Mouse (Mus musculus): ENCODE data around the gene Arfip1. TPM values are rescaled to one million over a fixed set of nuclear protein-coding genes. Genes with fewer than 3 reads are reported as not detected.

Arfip1 gene
- polyA plus RNA-seq (2016; fragmentation: Nextera tagmentation; extraction: Ambion mirVana): 29.0 and 33.5 TPM in 2 replicates

- peaks cover 18% of the 10 kb centered on the region for H3K4me1 ChIP-seq
- under 1% methylated on average over 70 of the region's 70 CpGs for WGBS
- no peaks in the 10 kb centered on the region for H3K36me3 ChIP-seq
- H3K9ac ChIP-seq: peak within 1 kb of the TSS; percentile 79
- H3K9me3 ChIP-seq: no peaks in the 10 kb centered on the region
- H3K27ac ChIP-seq: peak within 1 kb of the TSS; percentile 74
- H3K4me3 ChIP-seq: peak within 1 kb of the TSS; percentile 74
- peak; percentile 100 for ATAC-seq (ENCODE audit: low FRiP score, low read depth)
- no peaks in the 10 kb centered on the region for H3K27me3 ChIP-seq (replicated peaks)
- peak within 1 kb of the TSS; percentile 87 for H3K4me2 ChIP-seq (replicated peaks)
These were observed at the start of gene Arfip1 for GRCm38 (mm10) chr3:84582023-84582912. Gene Arfip1 (minus strand): TSS chr3:84582625.

GRCm38 (mm10) chr3:84631586-84631985 is 49.2 kb upstream of the Arfip1 start:
- WGBS: 95% methylated on average over 9 of the region's 9 CpGs

GRCm38 (mm10) chr3:84622026-84622425 is 39.6 kb upstream of the Arfip1 start:
- Histone ChIP-seq H3K4me3 (no peak overlapping the region), H3K27me3 (replicated peaks) (no peaks in the 10 kb centered on the region), H3K36me3 (no peaks in the 10 kb centered on the region), H3K27ac (no peak overlapping the region), H3K4me2 (replicated peaks) (no peak overlapping the region), H3K4me1 (no peaks in the 10 kb centered on the region), H3K9ac (no peak overlapping the region), H3K9me3 (no peaks in the 10 kb centered on the region)
- WGBS: 60% methylated on average over 3 of the region's 3 CpGs
- no peak for ATAC-seq (ENCODE audit: low FRiP score, low read depth)

More at GRCm38 (mm10) chr3:84631586-84631985, 49.2 kb upstream of the Arfip1 start:
- Histone ChIP-seq H3K9me3 (no peaks in the 10 kb centered on the region), H3K27ac (no peak overlapping the region), H3K4me3 (no peak overlapping the region), H3K9ac (no peak overlapping the region), H3K4me1 (no peaks in the 10 kb centered on the region), H3K27me3 (replicated peaks) (no peaks in the 10 kb centered on the region), H3K4me2 (replicated peaks) (no peak overlapping the region), H3K36me3 (no peaks in the 10 kb centered on the region)
- ATAC-seq (ENCODE audit: low FRiP score, low read depth): no peak

GRCm38 (mm10) chr3:84619725-84620124 is 37.3 kb upstream of the Arfip1 start:
- 94% methylated on average over 6 of the region's 6 CpGs for WGBS
- no peaks in the 10 kb centered on the region for H3K9me3 ChIP-seq
- H3K4me2 ChIP-seq (replicated peaks): no peak overlapping the region
- H3K4me3 ChIP-seq: no peak overlapping the region
- H3K27me3 ChIP-seq (replicated peaks): no peaks in the 10 kb centered on the region
- H3K9ac ChIP-seq: no peak overlapping the region
- H3K4me1 ChIP-seq: no peaks in the 10 kb centered on the region
- H3K27ac ChIP-seq: no peak overlapping the region
- no peaks in the 10 kb centered on the region for H3K36me3 ChIP-seq
- ATAC-seq (ENCODE audit: low FRiP score, low read depth): no peak

GRCm38 (mm10) chr3:84619056-84619455 is 36.6 kb upstream of the Arfip1 start:
- no peak overlapping the region for H3K9ac ChIP-seq
- no peaks in the 10 kb centered on the region for H3K27me3 ChIP-seq (replicated peaks)
- H3K27ac ChIP-seq: no peak overlapping the region
- H3K9me3 ChIP-seq: no peaks in the 10 kb centered on the region
- no peaks in the 10 kb centered on the region for H3K4me1 ChIP-seq
- H3K36me3 ChIP-seq: no peaks in the 10 kb centered on the region
- 97% methylated on average over 7 of the region's 7 CpGs for WGBS
- no peak overlapping the region for H3K4me3 ChIP-seq
- H3K4me2 ChIP-seq (replicated peaks): no peak overlapping the region
- no peak for ATAC-seq (ENCODE audit: low FRiP score, low read depth)

GRCm38 (mm10) chr3:84618627-84619026 is 36.2 kb upstream of the Arfip1 start:
- ATAC-seq (ENCODE audit: low FRiP score, low read depth): no peak
- Histone ChIP-seq H3K27me3 (replicated peaks) (no peaks in the 10 kb centered on the region), H3K4me2 (replicated peaks) (no peak overlapping the region), H3K4me1 (no peaks in the 10 kb centered on the region), H3K9me3 (no peaks in the 10 kb centered on the region), H3K36me3 (no peaks in the 10 kb centered on the region), H3K4me3 (no peak overlapping the region), H3K27ac (no peak overlapping the region), H3K9ac (no peak overlapping the region)
- WGBS: 85% methylated on average over 2 of the region's 2 CpGs

- H3K27ac ChIP-seq: no peak overlapping the region
- H3K9ac ChIP-seq: no peak overlapping the region
- no peaks in the 10 kb centered on the region for H3K36me3 ChIP-seq
- no peaks in the 10 kb centered on the region for H3K4me1 ChIP-seq
- no peaks in the 10 kb centered on the region for H3K27me3 ChIP-seq (replicated peaks)
- H3K9me3 ChIP-seq: no peaks in the 10 kb centered on the region
- no peak overlapping the region for H3K4me3 ChIP-seq
- no peak for ATAC-seq (ENCODE audit: low FRiP score, low read depth)
- WGBS: 46% methylated on average over 7 of the region's 7 CpGs
- H3K4me2 ChIP-seq (replicated peaks): no peak overlapping the region
These were observed 33.4 kb upstream of the Arfip1 start for GRCm38 (mm10) chr3:84615856-84616225.

- H3K9ac ChIP-seq: no peak overlapping the region
- WGBS: 29% methylated on average over 5 of the region's 5 CpGs
- no peaks in the 10 kb centered on the region for H3K4me1 ChIP-seq
- no peak overlapping the region for H3K27ac ChIP-seq
- H3K36me3 ChIP-seq: no peaks in the 10 kb centered on the region
- H3K27me3 ChIP-seq (replicated peaks): no peaks in the 10 kb centered on the region
- H3K4me3 ChIP-seq: no peak overlapping the region
- no peaks in the 10 kb centered on the region for H3K9me3 ChIP-seq
- no peak for ATAC-seq (ENCODE audit: low FRiP score, low read depth)
- H3K4me2 ChIP-seq (replicated peaks): no peak overlapping the region
These were observed 32.8 kb upstream of the Arfip1 start for GRCm38 (mm10) chr3:84615050-84615855.

- no peak for ATAC-seq (ENCODE audit: low FRiP score, low read depth)
- H3K36me3 ChIP-seq: no peaks in the 10 kb centered on the region
- H3K4me3 ChIP-seq: no peak overlapping the region
- WGBS: 80% methylated on average over 9 of the region's 9 CpGs
- no peak overlapping the region for H3K4me2 ChIP-seq (replicated peaks)
- H3K27me3 ChIP-seq (replicated peaks): no peaks in the 10 kb centered on the region
- H3K9me3 ChIP-seq: peaks cover 7% of the 10 kb centered on the region; the same call in 1 of the 2 replicates
- H3K27ac ChIP-seq: no peak overlapping the region
- H3K9ac ChIP-seq: no peak overlapping the region
- H3K4me1 ChIP-seq: no peaks in the 10 kb centered on the region
These were observed 27.8 kb upstream of the Arfip1 start for GRCm38 (mm10) chr3:84610183-84610710.

GRCm38 (mm10) chr3:84603212-84603611 is 20.8 kb upstream of the Arfip1 start:
- Histone ChIP-seq H3K4me3 (no peak overlapping the region), H3K36me3 (no peaks in the 10 kb centered on the region), H3K9me3 (peaks cover 8% of the 10 kb centered on the region; the same call in 1 of the 2 replicates), H3K27me3 (replicated peaks) (0 out of 2 replicates have a peak, but pooled peaks cover under 1% of the 10 kb centered on the region), H3K4me1 (no peaks in the 10 kb centered on the region), H3K4me2 (replicated peaks) (no peak overlapping the region), H3K27ac (no peak overlapping the region), H3K9ac (no peak overlapping the region)
- no peak for ATAC-seq (ENCODE audit: low FRiP score, low read depth)
- 74% methylated on average over 9 of the region's 9 CpGs for WGBS

GRCm38 (mm10) chr3:84602759-84603158 is 20.3 kb upstream of the Arfip1 start:
- WGBS: 92% methylated on average over 2 of the region's 2 CpGs
- H3K9ac ChIP-seq: no peak overlapping the region

More at GRCm38 (mm10) chr3:84602759-84603158, 20.3 kb upstream of the Arfip1 start:
- Histone ChIP-seq H3K4me1 (no peaks in the 10 kb centered on the region), H3K36me3 (no peaks in the 10 kb centered on the region), H3K4me3 (no peak overlapping the region), H3K27me3 (replicated peaks) (0 out of 2 replicates have a peak, but pooled peaks cover 3% of the 10 kb centered on the region), H3K27ac (no peak overlapping the region), H3K9me3 (peaks cover 8% of the 10 kb centered on the region; the same call in 1 of the 2 replicates), H3K4me2 (replicated peaks) (no peak overlapping the region)
- ATAC-seq (ENCODE audit: low FRiP score, low read depth): no peak

Data from neural tube, embryonic 12.5 days (tissue).